Mouse (Mus musculus) cortical plate, adult 2 months (tissue): Measurements from ENCODE around the gene Cacna2d3.

Experiments used
- CTCF ChIP-seq: fragments of 200-500 bp; IDR thresholded peaks from 2 replicates; pipeline ENCODE4 v1.5.1; 2011; ENCODE audit warnings: mild to moderate bottlenecking, control low read depth, low read length; ENCODE audit not compliant: insufficient read depth; ENCODE audit errors: extremely low read depth
- POLR2A ChIP-seq: fragments of 200-500 bp; IDR thresholded peaks from 2 replicates; pipeline ENCODE4 v1.6.1; 2011; ENCODE audit warnings: mild to moderate bottlenecking, low read length, control low read depth; ENCODE audit not compliant: insufficient read depth; ENCODE audit errors: extremely low read depth

DNA sequence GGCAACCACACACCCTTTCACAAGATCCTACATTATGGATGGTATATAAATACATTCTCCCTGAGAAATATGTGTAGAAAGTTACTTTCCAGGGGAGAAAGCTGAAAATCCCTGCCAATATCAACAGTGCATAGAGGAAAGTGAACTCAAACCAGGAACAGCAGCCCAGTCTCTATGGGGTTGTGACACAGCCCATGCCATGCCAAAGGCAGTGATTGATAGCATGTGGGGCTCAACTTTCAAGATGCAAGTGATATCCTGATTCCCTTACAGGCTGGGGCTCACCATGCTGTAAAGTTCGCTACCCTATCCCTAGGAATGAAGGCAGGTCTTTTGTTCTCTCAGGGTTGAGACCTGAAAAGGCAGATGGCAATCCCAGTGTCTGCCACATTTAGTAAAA, 229.9 kb downstream of the Cacna2d3 start:
- TF ChIP-seq POLR2A, result no peak
- TF ChIP-seq CTCF, result no peak
